Mouse (Mus musculus) layer of hippocampus, adult 18-20 months (tissue): ENCODE measurements at regions not wholly inside any gene's neighbourhood (a gene's known extent, or its start where the extent isn't known, plus 50 kb on each side); places are given as distances from the start of the nearest gene placed in this dataset.

Source experiments
- DNase-seq, 2 experiments: peaks; one replicate each; pipeline ENCODE4 v3.0.0; 2022; ENCODE audit warnings: low spot score in 2 of 2

DNA sequence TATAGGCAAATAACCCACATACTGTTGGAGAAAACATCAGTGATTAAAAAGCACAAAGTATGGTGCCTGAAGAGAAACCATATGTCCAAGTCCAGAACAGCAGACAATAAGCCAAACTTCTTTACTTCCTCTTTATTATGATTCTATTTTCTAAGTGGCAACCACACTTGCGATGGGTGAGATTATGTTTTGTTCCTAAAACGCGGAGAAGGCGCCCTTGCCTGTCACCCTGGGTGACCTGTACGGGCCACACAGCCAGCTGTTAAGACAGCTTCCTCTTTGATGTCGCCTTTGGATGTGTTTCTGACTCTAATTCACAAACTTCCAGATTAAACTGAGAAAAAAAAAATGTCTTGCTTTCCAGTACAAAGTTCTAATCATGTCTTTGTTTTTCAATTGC is 83.9 kb upstream of the Sgip1 start:
- no peak for DNase-seq

DNA sequence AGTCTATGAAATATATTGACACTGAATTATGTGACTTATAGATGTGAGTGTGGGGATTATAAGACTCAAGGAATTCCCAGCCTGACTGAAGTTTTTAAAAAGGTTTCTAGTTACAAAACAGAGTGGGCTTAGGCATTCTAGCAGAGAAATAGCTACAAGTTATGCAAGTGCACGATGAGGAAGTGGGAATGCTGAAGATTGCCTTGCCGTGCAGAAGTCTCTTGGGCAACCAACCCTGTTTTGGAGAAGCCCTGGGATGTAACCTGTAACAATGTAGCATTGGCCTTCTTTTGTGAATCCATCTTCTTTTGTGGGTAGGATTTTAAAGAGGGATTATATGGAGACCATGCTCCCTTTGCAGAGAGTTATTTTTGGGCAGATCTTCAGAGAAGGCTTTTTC is 82.5 kb upstream of the Sgip1 start:
- DNase-seq = no peak

DNA sequence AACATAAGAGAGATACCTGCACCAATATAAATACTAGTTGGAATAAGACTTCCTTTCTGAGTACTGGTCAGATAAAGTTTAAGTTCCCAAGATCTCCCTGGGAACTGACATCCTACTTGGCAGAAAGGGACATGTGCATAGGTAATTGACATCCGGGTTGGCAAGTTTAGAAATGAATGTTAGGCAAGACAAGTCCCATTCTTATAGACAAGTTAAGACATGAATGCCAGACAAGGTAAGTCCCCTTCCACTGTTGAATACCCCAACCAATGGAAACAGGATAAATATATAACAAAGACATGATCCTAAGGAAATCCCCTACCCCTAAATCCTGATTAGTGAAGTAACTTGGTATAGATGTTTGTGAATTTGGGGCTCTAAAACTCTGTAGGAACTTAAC is 77.5 kb upstream of the Sgip1 start:
- DNase-seq = no peak

DNA sequence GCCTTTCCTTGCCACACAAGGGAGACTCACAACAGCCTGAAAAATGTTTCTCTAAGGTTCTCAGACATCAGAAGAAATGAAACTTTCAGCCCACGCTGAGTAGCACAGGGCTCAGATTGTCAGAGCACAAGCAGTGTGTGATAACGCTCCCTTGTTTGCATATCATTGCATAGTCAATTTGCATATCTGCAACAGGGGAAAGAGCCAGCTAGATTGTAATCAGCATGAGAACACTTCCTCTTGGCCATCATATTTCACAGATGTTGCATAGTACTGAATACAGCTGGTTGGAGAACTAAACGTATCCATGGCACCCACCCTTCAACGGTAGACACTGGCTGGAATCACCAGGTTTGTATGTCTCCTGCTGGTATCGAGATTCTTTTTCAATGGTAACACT is 58.9 kb upstream of the Sgip1 start:
- DNase-seq = peak in 1 of 2 experiments; percentile 14

DNA sequence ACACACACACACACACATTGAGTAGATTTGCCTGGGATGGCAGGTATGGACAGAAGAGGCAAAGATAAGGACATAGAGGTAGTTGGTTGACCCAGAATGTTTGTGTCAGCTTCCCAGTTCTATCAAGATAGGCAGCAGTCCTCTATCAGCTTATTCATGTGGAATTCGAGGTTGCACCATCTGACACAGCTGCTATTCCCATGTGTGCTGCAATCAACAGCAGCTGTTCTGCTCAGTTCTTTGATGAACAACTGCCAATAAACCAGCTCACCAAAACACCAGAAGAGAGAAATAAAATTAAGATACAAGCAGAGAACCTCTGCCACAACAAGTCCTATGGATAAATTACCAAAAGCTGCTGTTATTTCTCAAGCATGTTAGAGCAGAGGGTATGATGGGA is 56.1 kb upstream of the Sgip1 start:
- DNase-seq = peak in 1 of 2 experiments; percentile 71

DNA sequence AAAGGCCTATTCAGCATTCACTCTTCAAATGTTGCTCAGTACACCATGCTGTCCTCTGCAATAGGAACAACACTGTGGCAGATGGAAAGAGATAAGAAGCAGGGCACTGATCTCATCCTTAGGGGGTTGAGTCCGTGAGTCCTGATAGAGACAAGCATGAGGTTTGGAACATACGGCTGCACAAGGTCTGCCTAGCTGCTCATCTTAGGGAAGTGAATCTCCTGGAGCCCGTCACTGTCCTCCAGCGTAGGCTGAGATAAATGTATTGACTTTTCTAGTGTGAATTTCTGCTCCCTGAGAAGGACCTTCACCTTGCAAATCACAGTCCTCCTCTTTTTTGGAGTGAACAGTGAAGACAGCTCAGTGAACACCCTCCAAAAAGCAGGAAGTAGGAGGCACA is 52.7 kb upstream of the Sgip1 start:
- no peak for DNase-seq
